Mouse (Mus musculus) stomach, postnatal 0 days (tissue): ENCODE results near the gene Nfasc.

Experiments used
- CTCF ChIP-seq: IDR thresholded peaks from 2 replicates; pipeline ENCODE4 v1.5.1; 2016; ENCODE audit warnings: antibody characterized with exemption, low read depth, mild to moderate bottlenecking, moderate library complexity
- EP300 ChIP-seq: optimal IDR thresholded peaks from 2 replicates; pipeline ENCODE3; 2016; ENCODE audit warnings: antibody characterized with exemption

- TF ChIP-seq CTCF = peak; percentile 35
- no peak for TF ChIP-seq EP300
These were observed 63.5 kb downstream of the Nfasc start for GRCm38 (mm10) chr1:132678076-132678475.
